Mouse (Mus musculus) small intestine, adult 2 months (tissue): Measurements from ENCODE around the gene Icmt. TPM values are rescaled to one million over a fixed set of nuclear protein-coding genes. Genes with fewer than 3 reads are reported as not detected.

Source experiments
- H3K27ac ChIP-seq: fragments of 200-500 bp; 2 replicates; pipeline ENCODE4 v1.5.1; 2012; ENCODE audit warnings: low read depth, low read length, control low read depth, inconsistent platforms; ENCODE audit not compliant: insufficient read depth
- H3K27me3 ChIP-seq: fragments of 200-500 bp; 2 replicates; pipeline ENCODE4 v1.6.1; 2012; ENCODE audit warnings: mild to moderate bottlenecking, moderate library complexity, low read length, inconsistent platforms; ENCODE audit not compliant: control insufficient read depth, insufficient read depth
- H3K36me3 ChIP-seq: fragments of 200-500 bp; 2 replicates; pipeline ENCODE4 v1.6.1; 2012; ENCODE audit warnings: mild to moderate bottlenecking, low read length, control low read depth, inconsistent platforms; ENCODE audit not compliant: control insufficient read depth, insufficient read depth
- H3K4me1 ChIP-seq: fragments of 200-500 bp; 2 replicates; pipeline ENCODE4 v1.6.1; 2012; ENCODE audit warnings: low read length, inconsistent platforms, mixed read lengths; ENCODE audit not compliant: control insufficient read depth, insufficient read depth, insufficient read length
- H3K4me3 ChIP-seq: fragments of 200-500 bp; 2 replicates; pipeline ENCODE4 v1.5.1; 2012; ENCODE audit warnings: low read depth, mild to moderate bottlenecking, control low read depth, inconsistent platforms, low read length, moderate library complexity
- CTCF ChIP-seq: fragments of 200-500 bp; IDR thresholded peaks from 2 replicates; pipeline ENCODE4 v1.5.1; 2012; ENCODE audit warnings: low read depth, mild to moderate bottlenecking, control low read depth, inconsistent platforms, low read length, moderate library complexity, mixed read lengths; ENCODE audit not compliant: insufficient replicate concordance, insufficient read length; ENCODE audit errors: extremely low read depth
- POLR2A ChIP-seq: fragments of 200-500 bp; IDR thresholded peaks from 2 replicates; pipeline ENCODE4 v1.6.1; 2012; ENCODE audit warnings: low read depth, mild to moderate bottlenecking, control low read depth, inconsistent platforms, low read length, moderate library complexity
- WGBS: fragments of 180-500 bp; shearing (Covaris S2); methylation state at CpG from one replicate; pipeline ENCODE4 v1.1.7; 2018; 5-methylcytosine and 5-hydroxymethylcytosine counted together
- polyA plus RNA-seq: library from polyadenylated mRNA; depleted of rRNA; stranded (reverse); fragments of >200 nt; gene quantifications from 2 replicates; pipeline ENCODE4 v1.2.3, GENCODE M21; 2012

Gene Icmt
- polyA plus RNA-seq, 1 experiment, result 26.5 TPM

- peaks cover 41% of the 10 kb centered on the region for H3K27me3 ChIP-seq
- 44% methylated on average over 6 of the region's 6 CpGs for WGBS
- TF ChIP-seq POLR2A (no peak), CTCF (no peak)
- H3K4me1 ChIP-seq, result peaks cover 5% of the 10 kb centered on the region
- peak within 1 kb of the TSS; percentile 5; the same call in 1 of the 2 replicates for H3K4me3 ChIP-seq
- H3K36me3 ChIP-seq, result no peaks in the 10 kb centered on the region
- H3K27ac ChIP-seq, result no peak within 1 kb of the TSS
These were observed 5.5 kb upstream of the Icmt start, which contains the start of gene Hes3 for GRCm38 (mm10) chr4:152291562-152291961. Hes3 (minus strand) TSS chr4:152291662.

- TF ChIP-seq POLR2A (no peak), CTCF (no peak)
- Histone ChIP-seq H3K36me3 (no peaks in the 10 kb centered on the region), H3K4me3 (no peak overlapping the region), H3K27me3 (peaks cover 37% of the 10 kb centered on the region), H3K27ac (no peak overlapping the region), H3K4me1 (peaks cover 5% of the 10 kb centered on the region; the same call in 1 of the 2 replicates)
- WGBS, result 16% methylated on average over 12 of the region's 12 CpGs
These were observed 4.8 kb upstream of the Icmt start for GRCm38 (mm10) chr4:152292102-152292765.

GRCm38 (mm10) chr4:152294188-152294929, 2.7 kb upstream of the Icmt start:
- Histone ChIP-seq H3K36me3 (no peaks in the 10 kb centered on the region), H3K4me3 (no peak overlapping the region), H3K4me1 (peaks cover 13% of the 10 kb centered on the region; the same call in 1 of the 2 replicates), H3K27ac (no peak overlapping the region), H3K27me3 (peaks cover 37% of the 10 kb centered on the region)
- no peak for TF ChIP-seq POLR2A
- no peak for TF ChIP-seq CTCF
- 64% methylated on average over 10 of the region's 10 CpGs for WGBS

GRCm38 (mm10) chr4:152295916-152296315, 1.1 kb upstream of the Icmt start:
- Histone ChIP-seq H3K4me1 (peaks cover 13% of the 10 kb centered on the region; the same call in 1 of the 2 replicates), H3K36me3 (peaks cover 7% of the 10 kb centered on the region; the same call in 1 of the 2 replicates), H3K27ac (no peak overlapping the region), H3K4me3 (no peak overlapping the region), H3K27me3 (peaks cover 24% of the 10 kb centered on the region)
- TF ChIP-seq CTCF (no peak), POLR2A (no peak)
- 19% methylated on average over 4 of the region's 4 CpGs for WGBS

- Histone ChIP-seq H3K36me3 (peaks cover 7% of the 10 kb centered on the region; the same call in 1 of the 2 replicates), H3K27ac (peak overlapping the region; percentile 81)
- WGBS, result 4% methylated on average over 8 of the region's 8 CpGs
These were observed 656 bp upstream of the Icmt start for GRCm38 (mm10) chr4:152296371-152296770.

GRCm38 (mm10) chr4:152298836-152299235, 1.8 kb downstream of the Icmt start:
- no peaks in the 10 kb centered on the region for H3K27me3 ChIP-seq
- 88% methylated on average over 14 of the region's 14 CpGs for WGBS
- H3K4me1 ChIP-seq, result peaks cover 13% of the 10 kb centered on the region; the same call in 1 of the 2 replicates
- no peak for TF ChIP-seq POLR2A
- TF ChIP-seq CTCF, result no peak
- H3K27ac ChIP-seq, result no peak overlapping the region
- H3K36me3 ChIP-seq, result peaks cover 24% of the 10 kb centered on the region
- H3K4me3 ChIP-seq, result peak overlapping the region; percentile 8

More at GRCm38 (mm10) chr4:152296371-152296770, 656 bp upstream of the Icmt start:
- Histone ChIP-seq H3K27me3 (peaks cover 19% of the 10 kb centered on the region), H3K4me1 (peaks cover 13% of the 10 kb centered on the region; the same call in 1 of the 2 replicates), H3K4me3 (peak overlapping the region; percentile 66)
- TF ChIP-seq CTCF, result no peak
- no peak for TF ChIP-seq POLR2A

- H3K4me3 ChIP-seq, result no peak overlapping the region
- no peaks in the 10 kb centered on the region for H3K27me3 ChIP-seq
- H3K27ac ChIP-seq, result no peak overlapping the region
- H3K36me3 ChIP-seq, result peaks cover 32% of the 10 kb centered on the region
- peaks cover 13% of the 10 kb centered on the region; the same call in 1 of the 2 replicates for H3K4me1 ChIP-seq
- WGBS, result 95% methylated on average over 8 of the region's 8 CpGs
- TF ChIP-seq CTCF, result no peak
- no peak for TF ChIP-seq POLR2A
These were observed 3.3 kb downstream of the Icmt start for GRCm38 (mm10) chr4:152300375-152300774.
